Mouse (Mus musculus): ENCODE measurements around the gene Aif1.
A peak's percentile ranks its signal among the peaks of the same experiment; 100 is the strongest.
"Not testable (repeated sequence)": the region's sequence is repeated elsewhere in the genome, so short reads cannot be mapped to it uniquely, and the experiment has no call there.

The Aif1 gene

GRCm38 (mm10) chr17:35152121-35152520 is 23.7 kb downstream of the Aif1 start:
- DNase-seq (ENCODE audit: low read depth in 2 of 2, low spot score in 2 of 2) = no peak

DNA sequence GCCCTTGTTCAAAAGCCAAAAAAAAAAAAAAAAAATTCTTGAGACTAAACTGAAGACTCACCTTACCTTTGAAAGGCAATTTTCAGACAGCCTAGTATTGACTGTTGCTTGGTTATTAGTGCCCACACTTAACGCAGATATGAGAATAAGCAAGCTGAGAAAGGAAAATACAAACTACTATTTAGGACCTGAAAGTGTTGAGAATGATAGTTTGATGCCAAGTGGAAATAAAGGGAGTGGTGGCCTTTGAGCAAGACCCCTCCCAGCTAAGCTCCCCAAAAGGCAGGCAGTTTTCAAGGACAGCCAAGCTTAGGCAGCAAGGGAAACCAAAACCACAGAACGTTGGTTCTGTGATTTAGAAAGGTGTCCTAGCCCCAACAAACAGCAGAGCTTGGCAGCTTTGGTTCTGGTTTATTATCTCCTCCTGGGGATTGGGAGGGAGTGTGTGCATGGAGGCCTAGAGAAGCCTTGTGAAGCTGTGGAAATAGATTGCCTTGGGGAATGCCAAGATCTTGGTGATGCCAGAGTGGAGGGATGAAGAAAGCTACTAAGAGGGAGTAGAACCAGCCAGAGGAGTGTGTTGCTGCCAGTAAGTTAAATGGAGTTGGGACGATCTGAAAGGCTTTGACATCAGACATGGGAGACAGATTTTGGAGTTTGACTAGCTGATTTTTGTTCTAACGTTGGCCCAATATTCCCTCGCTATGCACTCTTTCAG is 27.8 kb downstream of the Aif1 start:
- no peak for DNase-seq (ENCODE audit: low read depth in 2 of 2, low spot score in 2 of 2)

DNA sequence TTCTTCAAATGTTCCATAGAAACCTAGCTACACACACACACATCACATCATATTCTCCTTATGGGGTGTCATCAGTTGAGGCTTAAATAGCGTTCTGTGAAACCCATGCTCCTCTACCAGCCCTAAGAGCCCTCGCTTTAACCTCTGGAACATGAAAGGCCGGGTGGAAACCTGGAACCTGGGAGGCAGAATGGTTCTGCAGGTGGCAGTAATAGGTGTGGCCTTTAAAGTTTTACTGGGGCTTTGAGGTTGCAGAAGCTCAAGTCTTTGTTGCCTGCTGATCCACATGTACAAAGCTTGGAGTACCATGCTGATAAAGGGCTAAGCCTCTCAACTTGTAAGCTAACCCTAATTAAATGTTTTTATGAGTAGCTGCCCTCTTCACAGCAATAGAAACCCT is 28.5 kb downstream of the Aif1 start:
- no peak for DNase-seq (ENCODE audit: low read depth in 2 of 2, low spot score in 2 of 2)

GRCm38 (mm10) chr17:35146139-35146538 is 29.7 kb downstream of the Aif1 start:
- DNase-seq (ENCODE audit: low read depth in 2 of 2, low spot score in 2 of 2) = no peak

DNA sequence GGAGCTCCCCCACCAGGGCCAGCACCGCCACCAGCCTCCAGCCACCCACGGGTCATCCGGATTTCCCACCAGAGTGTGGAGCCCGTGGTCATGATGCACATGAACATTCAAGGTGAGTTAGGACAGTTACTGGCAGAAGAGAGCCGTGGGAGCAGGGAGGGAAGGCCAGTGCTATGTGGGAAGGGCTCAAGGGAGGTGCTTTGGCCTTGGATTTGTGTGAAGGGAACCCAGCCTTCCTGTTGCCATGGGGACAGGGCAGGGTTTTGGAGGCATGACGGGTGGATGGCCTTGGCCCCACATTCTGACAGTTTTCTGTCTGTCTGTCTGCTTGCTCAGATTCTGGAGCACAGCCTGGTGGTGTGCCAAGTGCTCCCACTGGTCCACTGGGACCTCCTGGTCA is 33.9 kb downstream of the Aif1 start:
- no peak for DNase-seq (ENCODE audit: low read depth in 2 of 2, low spot score in 2 of 2)

DNA sequence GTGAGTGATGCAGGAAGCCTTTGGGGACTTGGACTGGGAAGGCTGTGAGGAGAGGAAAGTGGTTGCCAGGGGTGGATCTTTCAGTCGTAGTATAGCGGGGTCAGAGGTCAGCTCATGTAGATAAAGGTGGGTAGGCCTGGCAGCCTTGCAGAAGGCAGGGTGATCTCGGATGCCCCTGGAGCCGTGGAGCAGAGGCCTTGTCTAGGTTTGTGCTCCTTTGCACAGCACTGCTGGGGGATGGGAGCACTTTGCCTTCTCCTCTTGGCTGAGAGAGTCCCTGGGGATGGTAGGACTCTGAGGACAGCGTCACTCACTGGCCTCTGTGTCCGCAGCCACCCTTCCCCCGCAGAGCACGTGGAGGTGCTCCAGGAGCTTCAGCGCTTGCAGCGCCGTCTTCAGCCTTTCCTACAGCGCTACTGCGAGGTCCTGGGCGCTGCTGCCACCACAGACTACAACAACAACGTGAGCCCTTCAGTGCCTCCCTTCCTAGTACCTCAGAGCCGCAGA is 35.3 kb downstream of the Aif1 start:
- DNase-seq (ENCODE audit: low read depth in 2 of 2, low spot score in 2 of 2) = no peak

DNA sequence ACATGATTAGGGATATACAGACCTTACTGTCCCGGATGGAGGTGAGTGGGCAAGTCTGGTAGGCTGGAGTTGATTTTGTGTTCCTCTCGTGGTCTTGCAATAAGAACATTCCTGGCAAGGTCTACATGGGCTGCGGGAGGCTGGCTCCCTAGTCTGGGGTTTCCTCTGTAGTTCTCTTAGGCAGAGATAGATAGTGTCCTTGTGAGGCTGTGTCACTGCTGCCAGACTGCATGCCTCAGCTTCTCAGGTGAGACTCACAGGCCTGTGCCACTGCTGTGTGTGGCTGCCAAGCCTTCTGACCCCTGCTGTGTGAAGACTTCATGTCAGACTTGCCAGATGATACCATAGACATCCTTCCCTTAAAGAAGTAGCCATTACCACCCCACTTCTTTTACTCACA is 36.6 kb downstream of the Aif1 start:
- DNase-seq (ENCODE audit: low read depth in 2 of 2, low spot score in 2 of 2) = no peak

DNA sequence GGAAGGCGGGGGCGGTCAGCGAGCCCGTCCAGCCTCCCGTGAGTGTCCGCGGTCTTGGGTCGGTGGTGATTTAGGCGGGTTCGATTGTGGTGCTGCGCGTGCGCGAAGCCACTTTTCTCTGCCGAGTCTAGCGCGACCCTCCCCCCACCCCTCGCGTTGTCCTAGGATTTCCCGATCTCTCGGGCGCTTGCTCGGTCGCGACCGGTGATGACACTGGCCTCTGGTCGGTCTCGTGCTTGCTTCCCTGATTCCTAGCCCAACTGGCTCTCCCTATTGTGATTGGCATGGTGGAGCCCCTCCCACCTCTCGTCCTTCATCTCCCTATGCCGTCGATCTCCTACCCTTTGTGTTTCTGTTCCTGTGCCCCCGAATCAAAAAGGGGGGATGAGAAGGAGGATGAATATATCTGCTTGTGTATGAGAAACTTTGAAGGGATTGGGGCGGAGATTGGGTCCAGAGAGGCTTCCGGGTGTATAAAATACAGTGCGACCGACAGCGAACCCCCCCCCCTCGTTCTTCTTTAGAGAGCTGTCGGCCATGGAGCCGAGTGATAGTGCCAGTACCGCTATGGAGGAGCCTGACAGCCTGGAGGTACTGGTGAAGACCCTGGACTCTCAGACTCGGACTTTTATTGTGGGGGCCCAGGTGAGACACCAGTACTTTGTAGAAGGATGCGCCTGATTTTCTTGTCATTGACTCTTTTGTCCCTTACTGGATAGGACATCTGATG is 40.1 kb downstream of the Aif1 start:
- DNase-seq (ENCODE audit: low read depth in 2 of 2, low spot score in 2 of 2) = peak in 1 of 2 experiments; percentile 21

GRCm38 (mm10) chr17:35134801-35135590 is 40.9 kb downstream of the Aif1 start, which contains the start of gene Bag6:
Gene Bag6 (plus strand): TSS chr17:35135178.
- DNase-seq (ENCODE audit: low read depth in 2 of 2, low spot score in 2 of 2) = peak; percentile 92 to 95

DNA sequence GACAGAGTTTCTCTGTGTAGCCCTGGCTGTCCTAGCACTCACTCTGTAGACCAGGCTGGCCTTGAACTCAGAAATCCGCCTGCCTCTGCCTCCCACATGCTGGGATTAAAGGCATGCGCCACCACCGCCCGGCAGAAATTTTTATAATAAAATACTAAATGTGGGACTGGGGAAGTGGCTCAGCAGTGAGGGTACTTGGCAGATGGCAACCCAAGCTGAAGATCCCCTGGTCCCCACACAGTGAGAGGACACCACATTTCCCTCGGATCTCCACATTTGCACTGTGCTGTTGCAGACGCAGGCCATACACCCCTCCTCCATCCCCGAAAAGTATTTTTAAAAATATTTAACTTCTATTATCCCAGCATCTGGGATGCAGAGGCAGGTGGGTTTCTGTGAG is 42.4 kb downstream of the Aif1 start:
- DNase-seq (ENCODE audit: low read depth in 2 of 2, low spot score in 2 of 2) = no peak

- DNase-seq (ENCODE audit: low read depth in 2 of 2, low spot score in 2 of 2) = no peak
Measured at GRCm38 (mm10) chr17:35132174-35132560, 43.7 kb downstream of the Aif1 start.

GRCm38 (mm10) chr17:35131500-35132173 is 44.2 kb downstream of the Aif1 start, which contains the start of gene Apom:
Gene Apom (minus strand): TSS chr17:35132050.
- no peak for DNase-seq (ENCODE audit: low read depth in 2 of 2, low spot score in 2 of 2)

GRCm38 (mm10) chr17:35131038-35131437 is 44.8 kb downstream of the Aif1 start:
- DNase-seq (ENCODE audit: low read depth in 2 of 2, low spot score in 2 of 2) = no peak

DNA sequence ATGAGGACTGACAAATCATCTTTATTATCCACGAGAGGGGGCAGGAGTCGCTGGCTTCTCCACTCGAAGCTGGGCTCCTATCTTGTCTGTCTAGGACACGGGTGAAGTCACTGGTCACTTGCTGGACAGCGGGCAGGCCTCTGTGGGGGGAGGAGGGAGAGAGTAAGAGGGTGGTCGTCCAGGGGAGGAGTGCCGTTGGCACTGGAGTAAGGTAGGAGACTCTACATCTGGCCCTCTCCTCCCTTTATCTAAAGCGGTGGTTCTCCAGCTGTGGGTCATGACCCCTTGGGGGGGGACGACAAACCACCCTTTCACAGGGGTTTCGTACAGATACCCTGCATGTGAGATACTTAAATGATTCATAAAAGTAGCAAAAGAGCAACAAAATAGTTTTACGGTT is 46.9 kb downstream of the Aif1 start:
- no peak for DNase-seq (ENCODE audit: low read depth in 2 of 2, low spot score in 2 of 2)

GRCm38 (mm10) chr17:35127017-35127416 is 48.9 kb downstream of the Aif1 start:
- no peak for DNase-seq (ENCODE audit: low read depth in 2 of 2, low spot score in 2 of 2)

- peak; percentile 63 to 66 for DNase-seq (ENCODE audit: low read depth in 2 of 2, low spot score in 2 of 2)
Measured at GRCm38 (mm10) chr17:35126206-35126611, 49.7 kb downstream of the Aif1 start, which contains the start of gene D17H6S53E. Gene D17H6S53E (plus strand): TSS chr17:35126373.

DNA sequence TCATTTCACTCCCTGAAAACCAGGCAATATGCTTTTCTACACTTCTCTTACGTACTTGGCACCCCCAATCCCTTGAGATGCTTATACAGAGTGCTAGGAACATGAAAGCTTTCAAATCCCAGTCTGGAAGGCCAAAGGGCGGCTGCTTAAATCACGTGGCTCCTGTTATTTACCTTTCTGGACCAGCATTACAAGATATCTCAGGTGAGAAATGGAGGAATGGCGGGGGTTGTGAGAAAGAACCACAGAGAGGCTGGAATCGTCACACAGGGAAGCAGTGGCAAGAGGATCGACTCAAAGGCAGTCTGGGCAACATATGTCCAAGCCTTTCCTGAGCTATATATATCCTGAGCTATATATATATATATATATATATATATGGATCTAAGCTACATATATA is 50.3 kb downstream of the Aif1 start:
- DNase-seq (ENCODE audit: low read depth in 2 of 2, low spot score in 2 of 2) = no peak

DNA sequence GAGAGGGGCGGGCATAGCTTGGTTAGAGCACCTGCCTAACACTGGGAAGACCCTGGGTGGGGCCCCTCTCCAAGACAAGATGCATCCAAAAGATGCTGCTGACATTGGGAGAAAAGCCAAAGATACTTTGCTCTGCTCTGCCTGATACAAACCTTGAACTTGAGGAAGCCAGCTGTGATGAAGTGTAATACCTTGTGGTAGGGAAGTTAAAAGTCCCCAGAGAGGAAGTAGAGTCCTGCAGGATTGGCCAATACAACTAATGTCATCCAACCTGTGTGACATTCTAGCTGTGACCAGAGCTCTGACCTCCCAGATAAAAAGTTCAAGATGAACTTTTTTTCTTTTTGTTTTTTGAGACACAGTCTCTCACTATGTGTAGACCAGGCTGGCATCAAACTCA is 50.8 kb downstream of the Aif1 start:
- DNase-seq (ENCODE audit: low read depth in 2 of 2, low spot score in 2 of 2) = no peak

- DNase-seq (ENCODE audit: low read depth in 2 of 2, low spot score in 2 of 2) = not testable (repeated sequence)
Measured at GRCm38 (mm10) chr17:35124261-35124896, 51.5 kb downstream of the Aif1 start.

DNA sequence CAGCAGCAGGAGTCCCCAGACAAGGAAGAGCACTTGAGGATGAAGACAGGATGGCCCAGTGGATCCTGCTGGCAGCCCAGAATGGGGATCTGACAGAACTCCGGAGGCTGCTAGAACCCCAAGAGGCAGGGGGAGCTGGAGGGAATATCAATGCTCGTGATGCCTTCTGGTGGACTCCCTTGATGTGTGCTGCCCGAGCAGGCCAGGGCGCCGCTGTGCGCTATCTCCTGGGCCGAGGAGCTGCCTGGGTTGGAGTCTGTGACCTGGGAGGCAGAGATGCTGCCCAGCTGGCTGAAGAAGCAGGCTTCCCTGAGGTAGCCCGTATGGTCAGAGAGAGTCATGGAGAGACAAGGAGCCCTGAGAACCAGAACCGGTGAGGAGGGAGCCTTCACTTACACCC is 52.6 kb downstream of the Aif1 start:
- not testable (repeated sequence) for DNase-seq (ENCODE audit: low read depth in 2 of 2, low spot score in 2 of 2)
